Mouse (Mus musculus) MEL (cell line): Measurements from ENCODE around the gene Pla2g7. TPM values are rescaled to one million over a fixed set of nuclear protein-coding genes. Genes with fewer than 3 reads are reported as not detected.

Source experiments
- DNase-seq: peaks from one replicate; pipeline ENCODE4 v3.0.0; 2011; ENCODE audit warnings: low read depth, low spot score
- H3K27ac ChIP-seq: 2 replicates; pipeline ENCODE4 v1.5.1; 2012; ENCODE audit warnings: low read depth, mild to moderate bottlenecking, control low read depth, low read length, moderate library complexity; ENCODE audit not compliant: control insufficient read depth
- H3K27me3 ChIP-seq, 2 experiments: fragments of 150-350 bp in 1 of 2; sonication (generic) in 1 of 2; 2 replicates each; pipeline ENCODE4 v1.6.1; 2012; ENCODE audit warnings: low read length in 2 of 2, mild to moderate bottlenecking in 2 of 2, improper control_type of control experiment in 1 of 2, moderate library complexity in 1 of 2; ENCODE audit not compliant: insufficient read depth in 2 of 2, control insufficient read depth in 1 of 2
- H3K36me3 ChIP-seq, 2 experiments: 2 replicates each; pipeline ENCODE4 v1.6.1; 2012 to 2014; ENCODE audit warnings: low read length in 2 of 2, improper control_type of control experiment in 1 of 2, inconsistent platforms in 1 of 2, mild to moderate bottlenecking in 1 of 2; ENCODE audit not compliant: insufficient read depth in 2 of 2, control insufficient read depth in 1 of 2
- H3K4me1 ChIP-seq, 2 experiments: fragments of 150-350 bp in 1 of 2; sonication (generic) in 1 of 2; 2 replicates each; pipeline ENCODE4 v1.6.1; 2012; ENCODE audit warnings: low read length in 2 of 2, improper control_type of control experiment in 1 of 2, mild to moderate bottlenecking in 1 of 2; ENCODE audit not compliant: insufficient read depth in 2 of 2, control insufficient read depth in 1 of 2
- H3K4me3 ChIP-seq, 2 experiments: fragments of 150-350 bp in 1 of 2; sonication (generic) in 1 of 2; 2 replicates each; pipeline ENCODE4 v1.5.1; 2012; ENCODE audit warnings: low read depth in 2 of 2, low read length in 2 of 2, mild to moderate bottlenecking in 2 of 2, moderate library complexity in 2 of 2, control low read depth in 1 of 2, improper control_type of control experiment in 1 of 2; ENCODE audit not compliant: control insufficient read depth in 1 of 2, insufficient read depth in 1 of 2
- H3K79me2 ChIP-seq: 2 replicates; pipeline ENCODE4 v1.6.1; 2012; ENCODE audit warnings: mild to moderate bottlenecking, low read length, moderate library complexity; ENCODE audit not compliant: control insufficient read depth, poor library complexity, insufficient read depth
- H3K9ac ChIP-seq: 2 replicates; pipeline ENCODE4 v1.6.1; 2012; ENCODE audit warnings: low read depth, mild to moderate bottlenecking, control low read depth, low read length, moderate library complexity; ENCODE audit not compliant: control insufficient read depth, poor library complexity, severe bottlenecking
- H3K9me3 ChIP-seq: fragments of 150-350 bp; sonication (generic); replicated peaks from 2 replicates; pipeline ENCODE4 v1.6.1; 2012; ENCODE audit warnings: mild to moderate bottlenecking, low read length, improper control_type of control experiment, moderate library complexity; ENCODE audit not compliant: insufficient read depth
- CTCF ChIP-seq, 3 experiments: IDR thresholded peaks in 2 of 3; conservative IDR thresholded peaks in 1 of 3; 2 replicates each; pipeline ENCODE4 v1.5.1; 2011 to 2012; ENCODE audit warnings: low read length in 3 of 3, low read depth in 2 of 3, mild to moderate bottlenecking in 2 of 3, improper control_type of control experiment in 1 of 3, inconsistent platforms in 1 of 3, mixed read lengths in 1 of 3, moderate library complexity in 1 of 3; ENCODE audit not compliant: control insufficient read depth in 1 of 3, insufficient read depth in 1 of 3, poor library complexity in 1 of 3, severe bottlenecking in 1 of 3
- ELF1 ChIP-seq: IDR thresholded peaks from 2 replicates; pipeline ENCODE4 v1.6.1; 2014; ENCODE audit warnings: low read depth, mild to moderate bottlenecking, inconsistent platforms, low read length, improper control_type of control experiment, moderate library complexity
- ETS1 ChIP-seq: IDR thresholded peaks from 2 replicates; pipeline ENCODE4 v1.6.1; 2012; ENCODE audit warnings: low read depth, mild to moderate bottlenecking, inconsistent platforms, low read length, improper control_type of control experiment, moderate library complexity
- GABPA ChIP-seq: IDR thresholded peaks from 2 replicates; pipeline ENCODE4 v1.6.1; 2012; ENCODE audit warnings: low read depth, mild to moderate bottlenecking, inconsistent platforms, low read length, improper control_type of control experiment, moderate library complexity
- GATA1 ChIP-seq: IDR thresholded peaks from 2 replicates; pipeline ENCODE4 v1.6.1; 2011; ENCODE audit warnings: low read depth, low read length, improper control_type of control experiment
- HCFC1 ChIP-seq: IDR thresholded peaks from 2 replicates; pipeline ENCODE4 v1.6.1; 2012; ENCODE audit warnings: low read depth, mild to moderate bottlenecking, inconsistent platforms, low read length, improper control_type of control experiment, moderate library complexity
- JUND ChIP-seq: IDR thresholded peaks from 2 replicates; pipeline ENCODE4 v1.6.1; 2011; ENCODE audit warnings: low read depth, mild to moderate bottlenecking, improper control_type of control experiment, low read length
- MAFK ChIP-seq: IDR thresholded peaks from 2 replicates; pipeline ENCODE4 v1.6.1; 2011; ENCODE audit warnings: low read depth, mild to moderate bottlenecking, low read length, improper control_type of control experiment, borderline replicate concordance
- MXI1 ChIP-seq: IDR thresholded peaks from 2 replicates; pipeline ENCODE4 v1.6.1; 2011; ENCODE audit warnings: mild to moderate bottlenecking, low read depth, low read length, improper control_type of control experiment
- MYB ChIP-seq: IDR thresholded peaks from 2 replicates; pipeline ENCODE4 v1.6.1; 2011; ENCODE audit warnings: mild to moderate bottlenecking, low read depth, low read length, improper control_type of control experiment
- MYC ChIP-seq: IDR thresholded peaks from 2 replicates; pipeline ENCODE4 v1.6.1; 2011; ENCODE audit warnings: low read depth, mild to moderate bottlenecking, low read length, improper control_type of control experiment, moderate library complexity
- NELFE ChIP-seq: IDR thresholded peaks from 2 replicates; pipeline ENCODE4 v1.6.1; 2011; ENCODE audit warnings: low read depth, low read length, improper control_type of control experiment
- POLR2A ChIP-seq, 2 experiments: IDR thresholded peaks; 2 replicates each; pipeline ENCODE4 v1.6.1; 2011 to 2012; ENCODE audit warnings: low read length in 2 of 2, mild to moderate bottlenecking in 2 of 2, control low read depth in 1 of 2, improper control_type of control experiment in 1 of 2, low read depth in 1 of 2, moderate library complexity in 1 of 2; ENCODE audit not compliant: control insufficient read depth in 1 of 2, insufficient read depth in 1 of 2, poor library complexity in 1 of 2
- POLR2AphosphoS2 ChIP-seq: IDR thresholded peaks from 2 replicates; pipeline ENCODE4 v1.6.1; 2011; ENCODE audit warnings: low read length, improper control_type of control experiment
- RCOR1 ChIP-seq: IDR thresholded peaks from 2 replicates; pipeline ENCODE4 v1.6.1; 2012; ENCODE audit warnings: low read depth, mild to moderate bottlenecking, inconsistent platforms, low read length, improper control_type of control experiment
- SIN3A ChIP-seq: IDR thresholded peaks from 2 replicates; pipeline ENCODE4 v1.6.1; 2012; ENCODE audit warnings: low read length, improper control_type of control experiment, inconsistent platforms
- UBTF ChIP-seq: IDR thresholded peaks from 2 replicates; pipeline ENCODE4 v1.6.1; 2012; ENCODE audit warnings: low read depth, mild to moderate bottlenecking, inconsistent platforms, low read length, improper control_type of control experiment, moderate library complexity, borderline replicate concordance; ENCODE audit not compliant: insufficient read depth
- USF2 ChIP-seq, 2 experiments: IDR thresholded peaks; 2 replicates each; pipeline ENCODE4 v1.6.1; 2011 to 2012; ENCODE audit warnings: improper control_type of control experiment in 2 of 2, low read length in 2 of 2, borderline replicate concordance in 1 of 2, inconsistent platforms in 1 of 2, low read depth in 1 of 2, mild to moderate bottlenecking in 1 of 2; ENCODE audit not compliant: insufficient read depth in 1 of 2
- ZMIZ1 ChIP-seq: IDR thresholded peaks from 2 replicates; pipeline ENCODE4 v1.6.1; 2012; ENCODE audit warnings: low read depth, mild to moderate bottlenecking, inconsistent platforms, low read length, improper control_type of control experiment, moderate library complexity
- polyA plus RNA-seq, 2 experiments: library from polyadenylated mRNA; stranded (reverse) in 1 of 2; unstranded in 1 of 2; fragments of >175 nt in 1 of 2; fragments of >200 nt in 1 of 2; gene quantifications; 2 replicates each; pipeline versions ENCODE4 v1.2.1 to v1.2.4; 2012; ENCODE audit warnings: low replicate concordance in 2 of 2, low read depth in 1 of 2; ENCODE audit not compliant: insufficient read length in 2 of 2, insufficient read depth in 1 of 2, missing spikeins in 1 of 2
- total RNA-seq: library from RNA; depleted of rRNA; stranded (reverse); fragments of 300-350 nt; gene quantifications from 2 replicates; pipeline ENCODE4 v1.2.3, GENCODE M21; 2012

Gene Pla2g7
- total and polyA plus RNA-seq, 3 experiments: not detected

GRCm38 (mm10) chr17:43640825-43641224, 72.9 kb downstream of the Pla2g7 start:
- H3K4me3 ChIP-seq: no peak overlapping the region
- H3K27ac ChIP-seq: no peak overlapping the region
- no peak overlapping the region for H3K9ac ChIP-seq
- no peaks in the 10 kb centered on the region for H3K79me2 ChIP-seq
- no peaks in the 10 kb centered on the region for H3K36me3 ChIP-seq
- H3K9me3 ChIP-seq: no peaks in the 10 kb centered on the region
- H3K4me1 ChIP-seq: no peaks in the 10 kb centered on the region
- no peak for DNase-seq
- TF ChIP-seq GATA1: no peak
- 0 out of 6 replicates have a peak, but pooled peaks of 1 of the 3 experiments have one; percentile 2 for TF ChIP-seq CTCF (IDR thresholded peaks at IDR 0.05 in 2 of 3, conservative IDR thresholded peaks at IDR 0.05 in 1 of 3; ENCODE audit: control insufficient read depth in 1 of 3, insufficient read depth in 1 of 3, low read depth in 2 of 3, low read length in 3 of 3, poor library complexity in 1 of 3, severe bottlenecking in 1 of 3)
- TF ChIP-seq, all 39 proteins: peak for 1
- H3K27me3 ChIP-seq: no peaks in the 10 kb centered on the region

GRCm38 (mm10) chr17:43643191-43643590, 75.3 kb downstream of the Pla2g7 start:
- Histone ChIP-seq H3K4me3 (no peak overlapping the region), H3K9ac (no peak overlapping the region), H3K36me3 (no peaks in the 10 kb centered on the region), H3K27me3 (no peaks in the 10 kb centered on the region), H3K79me2 (no peaks in the 10 kb centered on the region), H3K4me1 (no peaks in the 10 kb centered on the region), H3K27ac (no peak overlapping the region), H3K9me3 (no peaks in the 10 kb centered on the region)
- no peak for DNase-seq
- TF ChIP-seq GABPA (no peak), POLR2AphosphoS2 (no peak), CTCF (IDR thresholded peaks at IDR 0.05 in 2 of 3, conservative IDR thresholded peaks at IDR 0.05 in 1 of 3; ENCODE audit: control insufficient read depth in 1 of 3, insufficient read depth in 1 of 3, low read depth in 2 of 3, low read length in 3 of 3, poor library complexity in 1 of 3, severe bottlenecking in 1 of 3) (no peak), ZMIZ1 (no peak), JUND (no peak), POLR2A (IDR thresholded peaks at IDR 0.05; ENCODE audit: control insufficient read depth in 1 of 2, insufficient read depth in 1 of 2, low read depth in 1 of 2, low read length in 2 of 2, poor library complexity in 1 of 2) (no peak), NELFE (no peak), HCFC1 (no peak), SIN3A (no peak), MXI1 (no peak)

GRCm38 (mm10) chr17:43644375-43644774, 76.5 kb downstream of the Pla2g7 start:
- Histone ChIP-seq H3K79me2 (no peaks in the 10 kb centered on the region), H3K27ac (no peak overlapping the region), H3K9ac (no peak overlapping the region), H3K4me1 (no peaks in the 10 kb centered on the region), H3K4me3 (no peak overlapping the region), H3K36me3 (no peaks in the 10 kb centered on the region), H3K9me3 (no peaks in the 10 kb centered on the region), H3K27me3 (no peaks in the 10 kb centered on the region)
- DNase-seq: no peak
- no peak for TF ChIP-seq UBTF
- TF ChIP-seq MXI1: no peak
- TF ChIP-seq USF2 (IDR thresholded peaks at IDR 0.05; ENCODE audit: borderline replicate concordance in 1 of 2, insufficient read depth in 1 of 2, low read depth in 1 of 2, low read length in 2 of 2): no peak
- TF ChIP-seq MAFK: no peak
- TF ChIP-seq ELF1: no peak
- TF ChIP-seq GATA1: no peak
- no peak for TF ChIP-seq CTCF (IDR thresholded peaks at IDR 0.05 in 2 of 3, conservative IDR thresholded peaks at IDR 0.05 in 1 of 3; ENCODE audit: control insufficient read depth in 1 of 3, insufficient read depth in 1 of 3, low read depth in 2 of 3, low read length in 3 of 3, poor library complexity in 1 of 3, severe bottlenecking in 1 of 3)
- no peak for TF ChIP-seq MYC
- TF ChIP-seq NELFE: no peak
- TF ChIP-seq SIN3A: no peak
- no peak for TF ChIP-seq ETS1
- TF ChIP-seq RCOR1: no peak
- no peak for TF ChIP-seq MYB
